Mouse (Mus musculus) T-cell, adult 2 months (primary cell): ENCODE measurements around the gene Ednra.
A peak's percentile ranks its signal among the peaks of the same experiment; 100 is the strongest.
"Not testable (repeated sequence)": the region's sequence is repeated elsewhere in the genome, so short reads cannot be mapped to it uniquely, and the experiment has no call there.

Experiments
- DNase-seq: peaks from one replicate; pipeline ENCODE4 v3.0.0; 2022; ENCODE audit warnings: low spot score

The Ednra gene

DNA sequence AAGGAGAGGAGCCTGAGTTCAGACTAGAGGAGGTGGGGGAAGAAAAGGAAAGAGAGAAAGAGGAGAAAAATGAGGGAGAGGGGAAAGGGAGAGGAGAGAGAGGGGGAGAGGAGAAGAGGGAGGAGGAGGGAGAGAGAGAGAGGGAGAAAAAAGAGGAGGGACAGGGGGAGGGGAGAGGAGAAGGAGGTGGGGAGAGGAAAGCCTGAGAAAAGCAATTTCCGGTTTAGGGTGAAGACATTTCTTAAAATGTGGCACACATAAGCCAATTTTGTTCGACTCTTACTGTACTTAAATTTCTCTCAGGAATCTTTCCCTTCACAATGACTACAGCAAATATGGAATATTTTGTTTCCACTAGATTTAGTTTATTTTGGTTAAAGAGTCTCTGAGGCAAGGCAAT, 5.3 kb downstream of the Ednra start:
- DNase-seq = no peak

GRCm38 (mm10) chr8:77717036-77717435, 7.2 kb downstream of the Ednra start:
- DNase-seq = no peak

GRCm38 (mm10) chr8:77714455-77714854, 9.8 kb downstream of the Ednra start:
- no peak for DNase-seq

GRCm38 (mm10) chr8:77713688-77714087, 10.6 kb downstream of the Ednra start:
- DNase-seq = peak; percentile 52

GRCm38 (mm10) chr8:77704768-77705167, 19.5 kb downstream of the Ednra start:
- no peak for DNase-seq

DNA sequence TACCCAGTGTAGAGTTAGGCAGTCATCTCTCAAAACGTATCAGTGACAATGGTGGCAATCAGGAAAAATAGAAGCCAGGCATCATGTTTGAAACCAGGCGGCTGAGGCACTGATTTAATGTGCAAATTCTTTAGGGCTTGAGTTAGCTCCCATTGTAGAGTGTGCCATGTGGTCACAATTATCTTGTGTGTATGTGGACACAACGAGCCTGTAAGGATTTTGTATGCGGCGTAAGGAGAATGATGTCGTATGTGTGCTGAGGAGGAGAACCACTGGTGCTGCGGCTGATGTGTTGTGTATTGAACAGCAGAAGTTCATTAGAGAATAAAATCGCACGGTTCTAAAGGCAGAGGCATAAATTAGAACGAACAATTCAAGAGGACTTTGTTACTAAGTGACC, 26.2 kb downstream of the Ednra start:
- no peak for DNase-seq

GRCm38 (mm10) chr8:77696182-77696581, 28.1 kb downstream of the Ednra start:
- no peak for DNase-seq

DNA sequence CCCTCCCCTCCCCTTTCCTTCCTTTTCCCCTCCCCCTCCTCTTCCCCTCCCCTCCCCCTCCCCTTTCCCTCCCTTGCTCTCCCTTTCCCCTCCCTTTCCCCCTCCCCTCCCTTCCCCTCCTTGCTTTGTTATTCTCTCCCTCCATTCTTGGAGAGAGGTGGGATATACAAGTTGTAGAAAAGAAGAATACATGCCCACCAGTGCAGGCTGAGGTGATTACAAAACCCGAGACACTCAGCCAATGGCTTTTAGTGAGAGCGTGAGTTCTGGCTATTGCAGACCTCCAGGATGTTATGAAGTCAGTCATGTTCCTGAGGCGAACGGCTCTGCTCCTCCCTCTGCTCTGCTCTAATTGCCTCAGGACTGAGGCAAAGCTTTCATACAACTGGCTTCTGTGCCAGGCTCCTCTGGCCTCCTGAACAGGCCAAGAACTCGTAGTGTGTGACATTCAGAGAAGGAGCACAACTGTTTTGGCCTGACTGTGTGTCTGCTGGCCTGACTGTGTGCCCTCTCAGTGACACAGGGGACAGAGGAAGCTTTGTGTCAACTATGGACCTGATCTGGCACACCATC, 28.7 kb downstream of the Ednra start:
- DNase-seq = no peak

GRCm38 (mm10) chr8:77695070-77695469, 29.2 kb downstream of the Ednra start:
- DNase-seq = no peak

DNA sequence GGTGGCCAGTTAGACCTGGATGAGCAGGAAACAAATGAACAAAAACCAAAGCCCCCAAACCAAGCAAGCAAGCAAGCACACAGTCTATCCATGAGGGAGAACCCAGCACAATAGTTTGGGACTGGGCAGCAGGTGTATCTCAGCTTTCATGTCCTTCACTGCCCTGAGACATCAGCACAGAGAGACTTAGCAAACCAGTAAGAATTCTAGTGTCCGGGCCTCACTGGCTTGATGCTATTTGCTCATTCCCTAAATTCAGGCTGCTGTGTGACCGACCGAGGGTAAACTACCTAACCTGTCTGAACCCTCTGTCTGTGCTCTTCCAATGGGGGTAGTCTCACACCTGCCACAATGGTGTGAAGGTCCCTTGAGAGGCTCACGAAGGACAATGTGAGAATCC, 29.7 kb downstream of the Ednra start:
- no peak for DNase-seq

DNA sequence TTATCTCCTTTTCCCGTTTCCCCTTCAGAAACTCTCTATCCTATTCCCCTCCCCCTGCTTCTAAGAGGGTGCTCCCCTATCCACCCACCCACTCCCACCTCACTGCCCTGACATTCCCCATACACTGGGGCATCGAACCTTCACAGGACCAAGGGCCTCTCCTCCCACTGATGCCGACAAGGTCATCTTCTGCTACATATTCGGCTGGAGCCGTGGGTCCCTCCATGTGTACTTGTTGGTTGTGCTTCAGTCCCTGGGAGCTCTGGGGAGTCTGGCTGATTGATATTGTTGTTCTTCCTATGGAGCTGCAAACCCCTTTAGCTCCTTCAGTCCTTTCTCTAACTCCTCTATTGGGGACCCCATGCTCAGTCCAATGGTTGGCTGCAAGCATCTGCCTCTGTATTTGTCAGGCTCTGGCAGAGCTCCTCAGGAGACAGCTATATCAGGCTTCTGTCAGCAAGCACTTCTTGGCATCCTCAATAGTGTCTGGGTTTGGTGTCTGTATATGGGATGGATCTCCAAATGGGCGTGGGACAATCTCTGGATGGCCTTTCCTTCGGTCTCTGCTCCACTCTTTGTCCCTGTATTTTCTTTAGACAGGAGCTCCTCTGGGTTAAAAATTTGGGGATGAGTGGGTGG, 34.7 kb downstream of the Ednra start:
- not testable (repeated sequence) for DNase-seq

GRCm38 (mm10) chr8:77688978-77689377, 35.3 kb downstream of the Ednra start:
- DNase-seq = no peak

DNA sequence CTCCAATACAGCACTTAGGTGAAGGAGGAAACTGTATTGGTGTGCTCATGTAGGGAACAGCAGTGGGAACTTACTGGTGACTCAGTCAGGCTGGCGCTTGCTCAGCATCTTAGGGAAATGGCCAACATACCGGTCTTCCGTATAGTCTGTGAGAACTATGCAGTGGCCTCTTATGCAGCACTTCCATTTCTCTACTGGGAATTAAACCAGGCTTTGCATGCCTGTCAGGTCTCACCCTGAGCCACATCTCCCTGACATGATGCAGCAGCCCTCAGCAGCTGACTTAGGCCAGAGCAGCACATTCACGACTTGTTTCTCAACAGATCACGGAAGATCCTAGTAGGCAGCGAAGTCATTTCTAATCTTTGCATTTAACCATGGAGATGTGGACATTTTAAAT, 39.9 kb downstream of the Ednra start:
- no peak for DNase-seq

DNA sequence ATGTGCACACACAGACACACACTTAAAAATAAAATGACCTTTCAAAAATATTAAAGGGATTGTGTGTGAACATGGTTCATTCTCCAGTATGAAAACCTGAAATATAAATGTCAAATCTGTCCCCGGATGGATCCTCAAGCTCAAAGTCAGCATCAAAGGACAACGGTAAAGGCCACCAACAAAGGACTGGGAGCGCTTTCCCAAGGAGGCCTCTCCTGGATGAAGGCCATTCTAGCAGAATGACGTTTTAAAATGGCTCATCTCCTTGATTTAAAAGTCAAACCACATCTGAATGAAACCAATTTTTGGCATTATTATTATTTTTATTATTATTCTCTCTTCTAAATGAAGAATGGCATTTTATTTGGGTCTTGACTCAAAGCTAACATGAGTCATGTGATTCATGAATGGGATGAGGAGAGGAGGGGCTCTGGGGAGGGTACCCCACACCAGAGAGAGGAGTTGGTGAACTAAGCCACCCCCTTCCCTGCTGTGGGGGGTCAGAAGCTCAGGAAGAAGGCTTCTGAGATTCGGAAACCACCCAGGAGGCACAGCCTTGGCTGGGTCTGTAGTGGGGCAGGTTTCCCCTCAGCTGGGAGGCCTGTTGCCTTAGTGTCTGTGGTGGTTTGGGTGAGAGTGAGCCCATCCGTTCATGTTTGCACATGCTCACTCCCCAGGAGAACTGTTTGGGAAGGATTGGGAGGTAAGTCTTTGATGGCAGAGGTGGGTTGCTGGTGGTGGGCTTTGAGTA, 40.7 kb downstream of the Ednra start:
- DNase-seq = no peak

GRCm38 (mm10) chr8:77682008-77682934, 42.0 kb downstream of the Ednra start:
- no peak for DNase-seq

GRCm38 (mm10) chr8:77672036-77672435, 52.2 kb downstream of the Ednra start:
- no peak for DNase-seq

DNA sequence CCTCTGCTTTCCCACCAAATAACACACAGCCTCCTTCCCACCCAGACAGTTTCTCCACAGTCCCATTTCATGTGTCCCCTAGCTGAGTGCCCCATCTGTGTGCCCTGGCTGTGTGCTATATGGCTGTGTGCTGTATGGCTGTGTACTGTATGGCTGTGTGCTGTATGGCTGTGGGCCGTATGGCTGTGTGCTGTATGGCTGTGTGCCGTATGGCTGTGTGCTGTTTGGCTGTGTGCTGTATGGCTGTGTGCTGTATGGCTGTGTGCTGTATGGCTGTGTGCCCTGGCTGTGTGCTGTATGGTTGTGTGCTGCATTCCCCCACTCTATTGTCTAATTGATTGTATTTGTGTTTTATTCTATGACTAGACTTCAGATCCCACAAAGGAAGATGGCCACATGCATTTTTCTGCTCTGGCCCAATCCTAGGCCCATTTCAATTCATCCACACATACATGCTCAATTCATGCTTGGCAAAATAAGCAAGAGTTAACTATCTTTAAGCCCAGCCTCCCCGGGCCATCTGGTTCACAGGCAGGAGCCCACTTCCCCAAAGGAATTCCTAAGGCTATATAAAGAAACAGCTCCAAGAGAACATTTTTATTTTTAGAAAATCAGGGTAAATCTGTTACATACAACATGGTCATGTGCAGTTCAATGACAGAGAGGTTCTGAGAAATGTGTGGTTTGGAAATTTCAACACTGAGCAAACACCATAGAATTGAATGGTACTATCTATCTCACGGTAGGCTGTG, 53.5 kb downstream of the Ednra start:
- no peak for DNase-seq

DNA sequence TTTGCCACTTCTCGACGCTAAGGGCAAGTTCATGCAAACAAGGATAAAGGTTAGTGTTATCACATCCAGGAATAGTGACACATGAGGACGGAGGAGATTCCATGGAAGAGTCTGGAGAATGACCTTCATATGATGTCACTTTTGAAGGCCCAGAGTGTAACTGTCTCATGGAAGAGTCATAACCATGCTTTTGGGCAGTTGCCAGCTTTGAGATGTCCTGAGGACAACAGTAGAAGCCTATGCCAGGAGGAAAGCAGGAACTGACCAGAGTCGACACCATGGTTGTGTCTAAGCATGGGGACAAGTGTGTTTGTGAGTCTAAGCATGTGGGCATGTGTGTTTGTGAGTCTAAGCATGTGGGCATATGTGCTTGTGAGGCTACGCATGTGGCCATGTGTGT, 56.3 kb downstream of the Ednra start:
- no peak for DNase-seq

GRCm38 (mm10) chr8:77664901-77665300, 59.4 kb downstream of the Ednra start:
- no peak for DNase-seq

DNA sequence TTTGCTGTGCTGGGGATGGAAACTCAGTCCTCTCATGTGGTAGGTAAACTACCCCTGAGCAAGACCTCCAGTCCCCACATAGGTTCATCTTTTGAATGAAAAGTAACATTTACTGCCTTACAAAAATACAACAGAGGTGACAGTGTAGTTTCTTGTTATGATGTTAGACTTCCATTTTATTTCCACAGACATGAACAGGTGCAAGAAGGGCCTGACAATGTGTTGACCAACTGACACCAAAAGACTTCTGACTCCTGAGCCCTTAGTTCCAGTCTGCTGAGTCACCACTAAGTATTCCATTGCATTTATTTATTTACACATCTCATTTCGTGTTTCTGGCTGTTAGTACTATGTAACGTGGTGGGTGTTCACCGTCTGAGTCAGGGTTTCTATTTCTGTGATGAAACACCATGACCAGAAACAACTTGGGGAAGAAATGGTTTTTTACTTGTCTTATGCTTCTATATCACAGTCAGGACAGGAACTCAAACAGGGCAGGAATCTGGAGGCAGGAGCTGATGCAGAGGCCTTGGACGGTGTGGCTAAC, 64.7 kb downstream of the Ednra start:
- DNase-seq = no peak

- DNase-seq = no peak
These were observed 65.9 kb downstream of the Ednra start for GRCm38 (mm10) chr8:77658356-77658755.
